ENCODE assay signal across 16 mouse cellular contexts in the genomic region with DNA sequence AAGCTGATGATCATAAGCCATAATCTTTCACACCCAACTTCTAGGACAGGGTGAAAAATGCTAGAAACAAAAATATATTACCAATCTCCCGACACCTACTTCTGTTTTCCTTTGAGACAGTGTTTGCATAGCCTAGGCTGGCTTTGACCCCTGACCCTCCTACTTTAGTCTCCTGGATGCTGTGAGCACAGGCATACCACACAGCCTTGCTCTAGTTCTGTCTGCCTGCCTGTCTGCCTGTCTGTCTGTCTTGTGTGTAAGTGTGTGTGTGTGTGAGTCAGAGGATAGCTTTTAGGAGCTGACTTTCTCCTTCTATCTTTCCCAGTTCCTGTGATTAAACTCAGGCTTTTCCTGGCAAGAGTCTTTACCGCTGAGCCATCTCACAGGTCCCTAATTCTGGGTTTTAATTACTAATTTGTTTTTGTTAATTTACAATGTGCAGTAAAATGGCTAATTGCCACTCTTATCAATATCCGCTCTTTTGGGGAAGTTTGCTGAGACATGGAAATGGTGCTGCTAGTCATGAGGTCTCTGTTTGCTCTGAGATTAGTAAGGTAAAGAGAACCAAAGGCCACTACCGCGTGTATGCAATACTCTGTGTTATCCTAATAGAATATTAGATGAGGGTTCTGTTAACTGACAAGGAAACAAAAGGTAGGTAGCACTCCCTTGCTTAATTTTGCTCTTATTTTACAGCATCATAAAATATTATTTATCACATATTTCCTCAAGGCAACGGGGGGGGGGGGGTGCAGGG.
"Had no signal": no experiment of that assay in that cellular context is flagged by ENCODE, and none has a peak within 500 bp of the region (broad histone marks: within the 10 kb centered on the region; RNA-seq: fewer than 3 reads in every experiment).

No protein-coding gene starts in this region.

- H3K4me1 ChIP-seq: midbrain, embryonic 10.5 days; midbrain, embryonic 15.5 days; neural tube, embryonic 13.5 days had no signal

- ATAC-seq: midbrain, embryonic 15.5 days had no signal

- H3K9ac ChIP-seq: hindbrain, embryonic 15.5 days; kidney, embryonic 15.5 days; limb, embryonic 15.5 days; midbrain, embryonic 15.5 days; neural tube, embryonic 13.5 days had no signal

- H3K4me2 ChIP-seq: hindbrain, embryonic 15.5 days; kidney, embryonic 15.5 days; limb, embryonic 15.5 days; midbrain, embryonic 15.5 days; neural tube, embryonic 13.5 days had no signal

- H3K9me3 ChIP-seq: hindbrain, embryonic 15.5 days; kidney, embryonic 15.5 days; limb, embryonic 15.5 days; midbrain, embryonic 10.5 days; midbrain, embryonic 15.5 days; neural tube, embryonic 13.5 days had no signal

- DNase-seq: kidney, adult 2 months; kidney, postnatal 25 days; layer of hippocampus, adult 9-11 months; layer of hippocampus, postnatal 36 days; lung, adult 18-20 months; lung, postnatal 4 days; retina, postnatal 1 day; right cerebral cortex, postnatal 14 days; thymus, adult 2 months; thymus, postnatal 25 days had no signal

- H3K27me3 ChIP-seq: hindbrain, embryonic 15.5 days; kidney, embryonic 15.5 days; limb, embryonic 15.5 days; midbrain, embryonic 15.5 days; neural tube, embryonic 13.5 days had no signal

- H3K36me3 ChIP-seq: hindbrain, embryonic 15.5 days; kidney, embryonic 15.5 days; limb, embryonic 15.5 days; midbrain, embryonic 10.5 days; midbrain, embryonic 15.5 days; neural tube, embryonic 13.5 days had no signal

- H3K4me3 ChIP-seq: hindbrain, embryonic 15.5 days; kidney, embryonic 15.5 days; limb, embryonic 15.5 days; midbrain, embryonic 10.5 days; midbrain, embryonic 15.5 days; neural tube, embryonic 13.5 days had no signal

- H3K27ac ChIP-seq: hindbrain, embryonic 15.5 days; kidney, embryonic 15.5 days; limb, embryonic 15.5 days; midbrain, embryonic 10.5 days; midbrain, embryonic 15.5 days; neural tube, embryonic 13.5 days had no signal
